Comparison of ENCODE assay signal across 22 mouse cellular contexts in the genomic region with DNA sequence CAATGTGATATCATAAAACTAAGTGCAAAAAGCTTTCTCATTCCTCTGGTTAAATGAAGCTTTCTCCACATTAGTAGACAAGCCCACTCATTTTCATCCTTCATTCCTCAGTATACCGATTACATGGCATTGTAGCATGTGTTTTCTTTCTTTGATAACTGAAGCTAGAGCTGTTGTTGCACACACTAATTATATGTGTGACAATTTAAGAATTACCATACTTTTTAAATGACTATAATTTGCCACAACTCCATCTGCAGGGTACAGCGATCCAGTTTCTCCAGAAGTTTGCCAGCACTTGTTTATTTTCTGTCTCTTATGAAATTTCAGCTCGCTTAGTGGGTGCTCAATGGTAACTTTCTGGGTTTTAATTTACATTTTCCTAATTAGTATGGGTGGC.
"Had no signal": no experiment of that assay in that cellular context is flagged by ENCODE, and none has a peak within 500 bp of the region (broad histone marks: within the 10 kb centered on the region; RNA-seq: fewer than 3 reads in every experiment).

No protein-coding gene starts in this region.

- DNase-seq: kidney, postnatal 25 days; layer of hippocampus, postnatal 36 days; left cerebral cortex, postnatal 4 days; liver, postnatal 0 days; lung, embryonic 14.5 days; right cerebral cortex, adult 18-20 months; right cerebral cortex, postnatal 14 days; thymus, adult 2 months; thymus, postnatal 14 days; thymus, postnatal 4 days had no signal

- H3K27me3 ChIP-seq: limb, embryonic 12.5 days; limb, embryonic 15.5 days; midbrain, embryonic 12.5 days; midbrain, embryonic 15.5 days; neural tube, embryonic 12.5 days; neural tube, embryonic 15.5 days had no signal

- H3K9me3 ChIP-seq: limb, embryonic 12.5 days; limb, embryonic 15.5 days; midbrain, embryonic 12.5 days; midbrain, embryonic 15.5 days; neural tube, embryonic 12.5 days; neural tube, embryonic 15.5 days had no signal

- H3K27ac ChIP-seq: kidney, postnatal 0 days; layer of hippocampus, adult 2 months; limb, embryonic 12.5 days; limb, embryonic 15.5 days; liver, embryonic 14.5 days; macrophage; midbrain, embryonic 12.5 days; midbrain, embryonic 15.5 days; neural tube, embryonic 12.5 days; neural tube, embryonic 15.5 days had no signal

- H3K4me1 ChIP-seq: limb, embryonic 12.5 days; limb, embryonic 15.5 days; midbrain, embryonic 12.5 days; midbrain, embryonic 15.5 days; neural tube, embryonic 12.5 days; neural tube, embryonic 15.5 days had no signal

- ATAC-seq: liver, postnatal 0 days; lung, postnatal 0 days; midbrain, embryonic 15.5 days had no signal

- H3K4me3 ChIP-seq: layer of hippocampus, adult 2 months; limb, embryonic 12.5 days; limb, embryonic 15.5 days; midbrain, embryonic 12.5 days; midbrain, embryonic 15.5 days; neural tube, embryonic 12.5 days; neural tube, embryonic 15.5 days had no signal

- H3K9ac ChIP-seq: limb, embryonic 12.5 days; limb, embryonic 15.5 days; liver, embryonic 14.5 days; liver, postnatal 0 days; lung, embryonic 14.5 days; midbrain, embryonic 12.5 days; midbrain, embryonic 15.5 days; neural tube, embryonic 12.5 days; neural tube, embryonic 15.5 days had no signal

- H3K36me3 ChIP-seq: limb, embryonic 12.5 days; limb, embryonic 15.5 days; midbrain, embryonic 12.5 days; midbrain, embryonic 15.5 days; neural tube, embryonic 12.5 days; neural tube, embryonic 15.5 days had no signal

- H3K4me2 ChIP-seq: limb, embryonic 12.5 days; limb, embryonic 15.5 days; liver, embryonic 11.5 days; lung, embryonic 14.5 days; midbrain, embryonic 12.5 days; midbrain, embryonic 15.5 days; neural tube, embryonic 12.5 days; neural tube, embryonic 15.5 days had no signal
